Mouse (Mus musculus) olfactory bulb, adult 2 months (tissue): ENCODE results near the gene Tmem102.

Source experiments
- CTCF ChIP-seq: fragments of 200-500 bp; IDR thresholded peaks from 2 replicates; pipeline ENCODE4 v1.5.1; 2012; ENCODE audit warnings: low read depth, mild to moderate bottlenecking, low read length, moderate library complexity; ENCODE audit not compliant: insufficient read depth
- POLR2A ChIP-seq: fragments of 200-500 bp; IDR thresholded peaks from 2 replicates; pipeline ENCODE4 v1.6.1; 2012; ENCODE audit warnings: mild to moderate bottlenecking, low read depth, low read length, moderate library complexity; ENCODE audit not compliant: insufficient read depth

DNA sequence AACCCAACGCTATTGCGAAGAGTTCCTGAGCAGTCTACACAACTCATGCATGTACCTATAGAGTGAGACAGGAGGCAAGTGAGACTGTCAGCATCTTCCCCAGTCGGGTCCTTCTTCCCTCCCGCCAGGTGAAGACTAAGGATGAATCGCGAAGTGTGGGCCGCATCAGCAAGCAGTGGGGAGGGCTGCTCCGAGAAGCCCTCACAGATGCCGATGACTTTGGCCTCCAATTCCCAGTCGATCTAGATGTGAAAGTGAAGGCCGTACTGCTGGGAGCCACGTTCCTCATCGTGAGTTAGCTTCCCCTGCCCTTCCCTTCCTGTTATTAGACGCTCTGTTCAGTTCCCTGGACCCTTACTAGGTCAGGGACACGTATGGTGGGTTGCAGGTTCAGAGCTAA lies 44.5 kb upstream of the Tmem102 start:
- TF ChIP-seq CTCF = no peak
- no peak for TF ChIP-seq POLR2A
